Mouse (Mus musculus): ENCODE data around the gene Abca17.

Abca17 gene

DNA sequence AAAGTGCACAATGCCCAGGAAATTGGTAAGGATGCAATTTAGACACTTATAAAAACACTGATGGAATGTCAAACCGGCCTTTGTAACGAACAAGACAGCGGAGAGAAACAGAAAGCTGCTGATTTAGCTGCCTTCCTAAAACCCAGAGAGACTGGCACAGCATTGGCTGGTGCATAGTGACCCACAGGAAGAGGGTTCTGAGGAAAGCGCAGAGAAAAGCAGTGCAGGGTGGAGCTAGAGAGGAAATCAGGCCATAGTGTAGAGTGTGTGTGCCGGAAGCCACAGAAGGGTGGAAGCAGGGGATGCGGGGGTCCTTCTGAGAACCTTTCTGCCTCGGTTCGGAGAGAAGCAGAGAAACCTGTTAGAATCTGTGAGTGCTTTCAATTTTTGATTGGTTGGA lies 6.2 kb downstream of the Abca17 start:
- DNase-seq = no peak

GRCm38 (mm10) chr17:24327656-24328055 lies 23.2 kb downstream of the Abca17 start:
- DNase-seq = no peak

- DNase-seq = no peak
These were observed 25.8 kb downstream of the Abca17 start for GRCm38 (mm10) chr17:24325051-24325450.

DNA sequence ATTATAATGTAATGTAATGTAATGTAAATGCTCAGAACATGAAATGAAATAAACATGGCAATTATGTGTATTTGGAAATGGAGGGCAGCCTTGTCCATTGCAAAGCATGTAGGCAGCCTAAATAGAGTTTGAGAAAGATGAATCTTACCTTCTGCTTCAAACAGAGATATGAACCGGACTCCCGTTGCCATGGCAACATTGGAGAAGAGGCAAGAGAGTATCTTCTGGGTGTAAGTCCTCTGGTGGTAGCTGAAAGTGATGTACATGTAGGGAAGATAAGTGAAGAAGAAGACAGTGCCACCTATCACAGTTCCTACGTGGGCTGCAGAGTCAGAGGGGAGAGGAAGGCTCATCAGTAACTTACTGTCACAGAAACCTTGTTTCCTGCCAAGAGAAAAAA lies 30.0 kb downstream of the Abca17 start:
- DNase-seq = no peak

DNA sequence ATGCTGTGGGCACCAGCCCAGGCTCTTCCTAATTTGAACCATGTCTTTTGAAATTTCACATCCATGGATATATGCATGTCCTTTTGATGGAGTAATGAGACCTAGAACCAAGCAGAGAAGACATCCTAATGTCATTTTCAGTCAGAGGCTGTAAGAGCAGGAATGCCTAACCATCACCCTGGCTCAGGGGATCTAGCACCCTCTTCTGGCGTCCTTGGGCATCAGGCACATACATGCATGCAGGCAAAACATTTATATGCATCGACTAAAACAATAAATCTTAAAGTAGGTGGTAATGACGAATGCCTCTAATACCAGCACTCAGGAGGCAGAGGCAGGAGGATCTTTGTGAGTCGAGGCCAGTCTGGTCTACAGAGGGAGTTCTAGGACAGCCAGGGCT lies 43.4 kb downstream of the Abca17 start:
- peak; percentile 9 to 40 for DNase-seq

DNA sequence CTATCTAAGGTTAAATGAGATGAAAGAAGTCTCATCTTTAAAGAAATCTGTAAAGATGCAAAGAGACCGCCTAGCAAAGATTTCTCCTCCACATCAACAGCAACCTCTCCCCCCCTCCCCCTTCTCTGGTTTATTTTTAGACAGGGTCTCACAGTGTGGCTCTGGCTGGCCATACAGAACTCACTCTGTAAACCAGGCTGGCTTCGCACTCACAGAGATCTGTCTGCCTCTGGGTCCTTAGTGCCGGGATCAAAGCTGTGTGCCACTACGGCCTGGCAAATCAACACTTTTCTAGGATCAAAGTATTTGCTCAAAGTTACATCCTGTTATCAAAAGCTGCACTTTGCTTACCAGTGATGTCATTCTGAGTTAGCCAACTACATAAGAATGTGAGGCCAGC lies 50.2 kb downstream of the Abca17 start:
- no peak for DNase-seq

- DNase-seq = no peak
These were observed 61.5 kb downstream of the Abca17 start for GRCm38 (mm10) chr17:24289338-24289737.

- DNase-seq = no peak
These were observed 62.4 kb downstream of the Abca17 start for GRCm38 (mm10) chr17:24288477-24288876.

GRCm38 (mm10) chr17:24285680-24286079 lies 65.2 kb downstream of the Abca17 start:
- DNase-seq = no peak

- no peak for DNase-seq
These were observed 67.5 kb downstream of the Abca17 start for GRCm38 (mm10) chr17:24283266-24283818.

DNA sequence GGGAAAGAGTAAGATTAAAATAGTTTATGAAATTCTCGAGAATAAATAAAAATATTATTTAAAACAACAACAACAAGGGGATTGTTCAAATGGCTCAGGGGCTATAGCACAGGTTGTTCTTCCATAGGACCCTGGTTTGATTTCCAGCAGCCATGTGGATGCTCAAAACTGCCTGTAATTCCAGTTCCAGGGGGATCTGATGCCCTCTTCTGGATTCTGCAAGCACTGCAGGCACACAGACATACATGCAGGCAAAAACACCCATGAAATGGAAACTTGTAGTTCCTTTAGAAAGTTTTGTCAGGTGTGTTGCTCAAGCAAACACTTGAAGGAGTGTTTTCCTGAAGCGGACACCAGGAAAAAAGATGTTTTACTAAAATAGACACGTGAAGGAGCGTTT lies 68.2 kb downstream of the Abca17 start:
- peak in 1 of 2 experiments; percentile 8 for DNase-seq

DNA sequence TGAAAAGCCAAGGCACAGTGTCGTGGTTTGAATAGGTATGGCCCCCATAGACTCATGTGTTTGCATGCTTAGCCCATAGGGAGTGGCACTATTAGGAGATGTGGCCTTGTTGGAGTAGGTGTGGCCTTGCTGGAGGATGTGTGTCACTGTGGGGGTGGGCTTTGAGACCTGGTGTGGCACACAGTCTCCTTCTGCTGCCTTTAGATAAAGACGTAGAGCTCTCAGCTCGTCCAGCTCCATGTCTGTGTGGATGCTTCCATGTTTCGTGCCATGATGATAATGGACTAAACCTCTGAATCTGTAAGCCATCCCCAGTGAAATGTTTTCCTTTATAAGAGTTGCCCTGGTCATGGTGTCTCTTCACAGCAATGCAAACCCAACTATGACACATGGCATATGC lies 71.0 kb downstream of the Abca17 start:
- no peak for DNase-seq

GRCm38 (mm10) chr17:24267133-24267532 lies 83.7 kb downstream of the Abca17 start:
- DNase-seq = no peak

GRCm38 (mm10) chr17:24264766-24265165 lies 86.1 kb downstream of the Abca17 start:
- DNase-seq = no peak

DNA sequence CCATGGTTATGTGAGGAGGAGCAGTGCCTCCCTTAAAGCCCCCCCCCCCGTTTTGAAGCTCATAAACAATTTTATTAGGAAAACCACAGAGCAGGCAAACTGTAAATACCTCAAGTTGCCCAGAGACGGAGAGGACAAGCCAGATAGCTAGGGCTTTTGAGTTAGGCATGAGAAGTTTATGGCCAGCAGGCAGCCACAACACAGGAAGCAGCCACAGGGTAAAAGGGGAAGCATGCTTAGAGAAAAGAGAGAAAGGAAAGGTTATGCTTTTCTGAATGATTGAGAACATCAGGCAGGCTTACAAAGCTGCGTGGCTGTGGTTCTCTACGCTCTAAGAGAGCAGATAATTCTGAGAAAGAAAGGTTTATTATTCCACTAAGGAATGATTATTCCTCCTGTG lies 90.4 kb downstream of the Abca17 start:
- no peak for DNase-seq

DNA sequence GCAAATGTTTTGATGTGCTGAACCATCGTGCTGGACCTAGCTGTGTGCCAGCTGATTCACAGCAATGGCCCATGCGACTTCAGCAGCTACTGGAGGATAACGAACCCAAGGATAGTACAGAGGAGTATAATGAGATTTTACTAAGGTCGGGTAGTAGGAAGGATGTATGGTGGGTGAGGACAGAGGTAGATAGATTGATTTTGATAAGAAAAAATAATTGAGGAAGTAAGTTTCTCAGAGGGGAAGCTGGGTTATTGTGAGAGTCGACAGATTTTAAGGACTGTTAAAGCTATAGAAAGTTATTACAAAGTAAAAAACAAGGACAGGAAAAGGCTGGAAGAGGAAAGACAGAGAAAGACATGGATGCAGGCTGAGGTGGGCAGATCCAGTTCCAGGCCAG lies 91.2 kb downstream of the Abca17 start:
- DNase-seq = no peak

DNA sequence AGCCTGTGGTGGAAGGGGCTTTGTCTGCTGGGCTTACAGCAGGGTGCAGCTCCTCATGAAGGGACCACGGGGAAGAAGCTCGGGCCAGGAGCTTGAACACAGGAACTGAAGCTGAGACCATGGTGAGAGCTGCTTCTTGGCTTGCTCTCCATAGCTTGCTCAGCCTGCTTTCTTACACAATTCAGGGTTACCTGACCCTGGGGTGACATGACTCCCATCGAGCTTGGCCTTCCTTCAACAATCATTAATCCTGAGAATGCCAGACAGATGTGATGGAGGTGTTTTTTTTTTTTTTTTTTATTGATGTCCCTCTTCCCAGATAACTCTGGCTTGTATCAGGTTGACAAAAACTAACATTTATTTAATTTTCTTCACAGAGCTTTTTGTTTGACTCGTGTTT lies 91.9 kb downstream of the Abca17 start:
- DNase-seq = no peak

GRCm38 (mm10) chr17:24252329-24252728 lies 98.5 kb downstream of the Abca17 start:
- no peak for DNase-seq

DNA sequence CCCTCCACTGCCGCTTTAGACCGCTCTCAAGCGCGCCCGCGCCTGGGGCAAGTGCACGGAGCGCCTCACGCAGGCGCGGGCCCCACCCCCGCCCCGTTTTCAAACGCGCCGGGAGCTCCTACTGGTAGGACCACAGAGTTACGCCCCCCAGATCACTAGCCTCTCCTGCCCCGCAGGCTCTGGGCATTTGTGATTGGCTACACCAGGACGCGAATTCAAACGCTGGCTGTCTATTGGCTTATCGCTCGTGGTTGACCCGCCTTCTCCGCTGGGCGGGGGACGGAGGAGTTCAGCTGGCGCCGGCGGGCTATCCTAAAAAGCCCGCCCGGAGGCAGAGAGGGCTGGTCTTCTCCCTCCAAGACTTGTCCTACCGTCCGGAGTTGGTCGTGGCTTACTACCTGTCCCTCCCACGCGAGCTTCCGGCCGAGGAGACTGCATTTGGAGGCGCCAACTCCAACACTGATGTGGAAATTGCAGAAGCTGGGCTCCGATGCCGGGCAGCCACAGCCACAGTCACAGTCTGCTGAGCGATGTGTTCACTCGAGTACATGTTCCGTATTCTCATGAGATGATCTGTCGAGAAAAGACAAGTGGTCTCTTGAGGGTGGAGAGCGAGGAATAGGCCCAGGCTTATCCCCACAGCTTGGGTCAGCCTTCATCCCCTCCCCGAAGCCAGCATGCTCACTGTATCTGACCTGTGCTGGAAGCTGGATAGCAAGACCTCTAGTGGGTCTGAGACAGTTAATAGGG lies 99.4 kb downstream of the Abca17 start, which contains the start of gene Ccnf:
Ccnf (minus strand) TSS at position 165 of the 750 bp plus-strand sequence.
- peak; percentile 96 to 97 for DNase-seq

GRCm38 (mm10) chr17:24250988-24251319 lies 99.9 kb downstream of the Abca17 start:
- DNase-seq = no peak

- no peak for DNase-seq
These were observed 102.2 kb downstream of the Abca17 start for GRCm38 (mm10) chr17:24248641-24249040.

DNA sequence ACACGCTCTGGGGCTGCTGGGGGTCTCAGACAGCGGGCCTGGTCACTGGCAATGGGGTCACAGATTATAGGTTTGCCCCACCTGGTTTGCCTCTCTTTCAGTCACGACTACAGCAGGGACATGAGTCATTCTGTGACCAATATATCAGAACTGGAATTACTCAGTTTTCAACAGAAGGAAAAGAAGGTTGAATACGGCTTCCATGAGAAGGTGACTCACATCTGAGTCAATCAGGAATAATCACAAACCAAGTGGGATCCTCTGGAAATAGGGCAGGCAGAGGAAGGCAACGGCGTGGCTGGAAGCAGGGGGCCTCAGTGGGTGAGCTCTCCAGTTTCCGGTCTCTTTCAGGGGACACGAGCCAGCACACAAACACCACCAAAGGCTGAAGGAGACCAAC lies 106.8 kb downstream of the Abca17 start:
- no peak for DNase-seq

GRCm38 (mm10) chr17:24243311-24243969 lies 107.4 kb downstream of the Abca17 start:
- peak in 1 of 2 experiments; percentile 45 for DNase-seq

GRCm38 (mm10) chr17:24236921-24237320 lies 113.9 kb downstream of the Abca17 start:
- DNase-seq = no peak
